Mouse (Mus musculus): ENCODE measurements around the gene Pllp. TPM values are rescaled to one million over a fixed set of nuclear protein-coding genes. Genes with fewer than 3 reads are reported as not detected.

Gene Pllp
- not detected in 2 replicates for polyA plus RNA-seq (2012; ENCODE audit: insufficient read depth, insufficient read length, low replicate concordance, missing spikeins)

- TF ChIP-seq POLR2A (IDR thresholded peaks at IDR 0.05; ENCODE audit: insufficient read depth, low read depth, low read length): no peak
- TF ChIP-seq CTCF (IDR thresholded peaks at IDR 0.05; ENCODE audit: insufficient read depth, low read depth, low read length): no peak
- Histone ChIP-seq H3K4me1 (ENCODE audit: control insufficient read depth, insufficient read depth, low read length) (peaks cover 16% of the 10 kb centered on the region), H3K27ac (ENCODE audit: insufficient read depth, low read depth, low read length) (no peak within 1 kb of the TSS), H3K4me3 (ENCODE audit: insufficient read depth, low read depth, low read length) (peak within 1 kb of the TSS; percentile 43)
- WGBS: under 1% methylated on average over 41 of the region's 41 CpGs
Observed at GRCm38 (mm10) chr8:94695994-94696384, at the start of gene Pllp. TSS of gene Pllp (minus strand) at chr8:94696278.

GRCm38 (mm10) chr8:94745476-94746184, 49.6 kb upstream of the Pllp start, which contains the start of gene Ccl22:
TSS of gene Ccl22 (plus strand) at chr8:94745590.
- H3K4me3 ChIP-seq (ENCODE audit: insufficient read depth, low read depth, low read length): no peak within 1 kb of the TSS
- H3K27ac ChIP-seq (ENCODE audit: insufficient read depth, low read depth, low read length): no peak within 1 kb of the TSS
- 90% methylated on average over 7 of the region's 7 CpGs for WGBS
- TF ChIP-seq POLR2A (IDR thresholded peaks at IDR 0.05; ENCODE audit: insufficient read depth, low read depth, low read length) (no peak), CTCF (IDR thresholded peaks at IDR 0.05; ENCODE audit: insufficient read depth, low read depth, low read length) (no peak)
- H3K4me1 ChIP-seq (ENCODE audit: control insufficient read depth, insufficient read depth, low read length): no peaks in the 10 kb centered on the region

GRCm38 (mm10) chr8:94744972-94745371, 48.9 kb upstream of the Pllp start:
- Histone ChIP-seq H3K4me1 (ENCODE audit: control insufficient read depth, insufficient read depth, low read length) (no peaks in the 10 kb centered on the region), H3K4me3 (ENCODE audit: insufficient read depth, low read depth, low read length) (no peak overlapping the region), H3K27ac (ENCODE audit: insufficient read depth, low read depth, low read length) (no peak overlapping the region)
- WGBS: 86% methylated on average over 9 of the region's 9 CpGs
- TF ChIP-seq POLR2A (IDR thresholded peaks at IDR 0.05; ENCODE audit: insufficient read depth, low read depth, low read length) (no peak), CTCF (IDR thresholded peaks at IDR 0.05; ENCODE audit: insufficient read depth, low read depth, low read length) (no peak)

- peaks cover 4% of the 10 kb centered on the region; the same call in 1 of the 2 replicates for H3K4me1 ChIP-seq (ENCODE audit: control insufficient read depth, insufficient read depth, low read length)
- TF ChIP-seq CTCF (IDR thresholded peaks at IDR 0.05; ENCODE audit: insufficient read depth, low read depth, low read length) (no peak), POLR2A (IDR thresholded peaks at IDR 0.05; ENCODE audit: insufficient read depth, low read depth, low read length) (no peak)
- H3K27ac ChIP-seq (ENCODE audit: insufficient read depth, low read depth, low read length): no peak overlapping the region
- 90% methylated on average over 5 of the region's 5 CpGs for WGBS
- no peak overlapping the region for H3K4me3 ChIP-seq (ENCODE audit: insufficient read depth, low read depth, low read length)
Observed at GRCm38 (mm10) chr8:94744484-94744883, 48.4 kb upstream of the Pllp start.

GRCm38 (mm10) chr8:94741726-94742125, 45.6 kb upstream of the Pllp start:
- 87% methylated on average over 4 of the region's 4 CpGs for WGBS
- H3K27ac ChIP-seq (ENCODE audit: insufficient read depth, low read depth, low read length): no peak overlapping the region
- no peak overlapping the region for H3K4me3 ChIP-seq (ENCODE audit: insufficient read depth, low read depth, low read length)
- peaks cover 4% of the 10 kb centered on the region; the same call in 1 of the 2 replicates for H3K4me1 ChIP-seq (ENCODE audit: control insufficient read depth, insufficient read depth, low read length)
- TF ChIP-seq POLR2A (IDR thresholded peaks at IDR 0.05; ENCODE audit: insufficient read depth, low read depth, low read length): no peak
- no peak for TF ChIP-seq CTCF (IDR thresholded peaks at IDR 0.05; ENCODE audit: insufficient read depth, low read depth, low read length)

- Histone ChIP-seq H3K27ac (ENCODE audit: insufficient read depth, low read depth, low read length) (no peak overlapping the region), H3K4me3 (ENCODE audit: insufficient read depth, low read depth, low read length) (no peak overlapping the region), H3K4me1 (ENCODE audit: control insufficient read depth, insufficient read depth, low read length) (peaks cover 4% of the 10 kb centered on the region; the same call in 1 of the 2 replicates)
- TF ChIP-seq POLR2A (IDR thresholded peaks at IDR 0.05; ENCODE audit: insufficient read depth, low read depth, low read length) (no peak), CTCF (IDR thresholded peaks at IDR 0.05; ENCODE audit: insufficient read depth, low read depth, low read length) (no peak)
- 87% methylated on average over 3 of the region's 3 CpGs for WGBS
Observed at GRCm38 (mm10) chr8:94740591-94740990, 44.5 kb upstream of the Pllp start.

GRCm38 (mm10) chr8:94739829-94740228, 43.8 kb upstream of the Pllp start:
- H3K27ac ChIP-seq (ENCODE audit: insufficient read depth, low read depth, low read length): no peak overlapping the region
- H3K4me3 ChIP-seq (ENCODE audit: insufficient read depth, low read depth, low read length): no peak overlapping the region
- TF ChIP-seq POLR2A (IDR thresholded peaks at IDR 0.05; ENCODE audit: insufficient read depth, low read depth, low read length) (no peak), CTCF (IDR thresholded peaks at IDR 0.05; ENCODE audit: insufficient read depth, low read depth, low read length) (no peak)
- H3K4me1 ChIP-seq (ENCODE audit: control insufficient read depth, insufficient read depth, low read length): peaks cover 4% of the 10 kb centered on the region; the same call in 1 of the 2 replicates
- WGBS: 63% methylated on average over 6 of the region's 6 CpGs

- no peak overlapping the region for H3K27ac ChIP-seq (ENCODE audit: insufficient read depth, low read depth, low read length)
- peaks cover 4% of the 10 kb centered on the region; the same call in 1 of the 2 replicates for H3K4me1 ChIP-seq (ENCODE audit: control insufficient read depth, insufficient read depth, low read length)
- H3K4me3 ChIP-seq (ENCODE audit: insufficient read depth, low read depth, low read length): no peak overlapping the region
- WGBS: 66% methylated on average over 5 of the region's 5 CpGs
- TF ChIP-seq POLR2A (IDR thresholded peaks at IDR 0.05; ENCODE audit: insufficient read depth, low read depth, low read length) (no peak), CTCF (IDR thresholded peaks at IDR 0.05; ENCODE audit: insufficient read depth, low read depth, low read length) (no peak)
Observed at GRCm38 (mm10) chr8:94735426-94736094, 39.5 kb upstream of the Pllp start.

- no peak overlapping the region for H3K4me3 ChIP-seq (ENCODE audit: insufficient read depth, low read depth, low read length)
- no peak overlapping the region for H3K27ac ChIP-seq (ENCODE audit: insufficient read depth, low read depth, low read length)
- TF ChIP-seq POLR2A (IDR thresholded peaks at IDR 0.05; ENCODE audit: insufficient read depth, low read depth, low read length) (no peak), CTCF (IDR thresholded peaks at IDR 0.05; ENCODE audit: insufficient read depth, low read depth, low read length) (no peak)
- WGBS: 80% methylated on average over 7 of the region's 7 CpGs
- peaks cover 7% of the 10 kb centered on the region for H3K4me1 ChIP-seq (ENCODE audit: control insufficient read depth, insufficient read depth, low read length)
Observed at GRCm38 (mm10) chr8:94734735-94735350, 38.8 kb upstream of the Pllp start.
